Mouse (Mus musculus) bone marrow, adult 2 months (tissue): ENCODE measurements around the gene Xcr1.

ENCODE experiments used
- CTCF ChIP-seq: fragments of 200-500 bp; IDR thresholded peaks from 2 replicates; pipeline ENCODE4 v1.5.1; 2011; ENCODE audit warnings: low read length, control low read depth; ENCODE audit not compliant: control insufficient read depth, insufficient read depth
- POLR2A ChIP-seq: fragments of 200-500 bp; IDR thresholded peaks from 2 replicates; pipeline ENCODE4 v1.6.1; 2011; ENCODE audit warnings: low read depth, mild to moderate bottlenecking, control low read depth, low read length, borderline replicate concordance; ENCODE audit not compliant: control insufficient read depth

- TF ChIP-seq POLR2A: peak; percentile 84; the same call in 1 of the 2 replicates
- TF ChIP-seq CTCF: no peak
Measured at GRCm38 (mm10) chr9:123851713-123852448, 9.9 kb downstream of the Xcr1 start, which contains the start of gene Fyco1.
